ENCODE assay signal across 10 mouse cellular contexts in genomic region chr13:60743381-60744077, GRCm38 (mm10). TPM values are rescaled to one million over a fixed set of nuclear protein-coding genes. Genes with fewer than 3 reads are reported as not detected.
DNase-seq lines count a peak whose midpoint lies in the region; ATAC-seq lines count a peak whose summit lies in the region.
"Had no signal": no experiment of that assay in that cellular context is flagged by ENCODE, and none has a peak within 500 bp of the region (broad histone marks: within the 10 kb centered on the region; RNA-seq: fewer than 3 reads in every experiment).

No protein-coding gene starts in this region.

- H3K36me3 ChIP-seq in heart, embryonic 10.5 days, result peaks cover 19% of the 10 kb centered on the region
- H3K36me3 ChIP-seq in liver, embryonic 13.5 days, result peaks cover 14% of the 10 kb centered on the region

- H3K27me3 ChIP-seq in heart, embryonic 10.5 days (ENCODE audit: insufficient read depth, poor library complexity, severe bottlenecking), result no peaks in the 10 kb centered on the region
- H3K27me3 ChIP-seq in liver, embryonic 13.5 days, result no peaks in the 10 kb centered on the region
- H3K27me3 ChIP-seq: limb, embryonic 13.5 days had no signal

- H3K9me3 ChIP-seq in heart, embryonic 10.5 days, result no peaks in the 10 kb centered on the region
- no peaks in the 10 kb centered on the region for H3K9me3 ChIP-seq in liver, embryonic 13.5 days (replicated peaks)
- H3K9me3 ChIP-seq: limb, embryonic 13.5 days had no signal

- H3K4me1 ChIP-seq in heart, embryonic 10.5 days, result peaks cover 7% of the 10 kb centered on the region; the same call in 1 of the 2 replicates
- H3K4me1 ChIP-seq in liver, embryonic 13.5 days (replicated peaks), result peaks cover 62% of the 10 kb centered on the region
- H3K4me1 ChIP-seq: limb, embryonic 13.5 days had no signal

- ATAC-seq in liver, embryonic 13.5 days (ENCODE audit: low read depth), result peak; percentile 72

- H3K27ac ChIP-seq in heart, embryonic 10.5 days, result peak overlapping the region; percentile 80
- H3K27ac ChIP-seq in liver, embryonic 13.5 days, result peak overlapping the region; percentile 93
- H3K27ac ChIP-seq: limb, embryonic 13.5 days had no signal

- peak overlapping the region; percentile 62 for H3K9ac ChIP-seq in liver, embryonic 13.5 days
- H3K9ac ChIP-seq: limb, embryonic 13.5 days had no signal

- peak overlapping the region; percentile 62 for H3K4me2 ChIP-seq in liver, embryonic 13.5 days
- H3K4me2 ChIP-seq: limb, embryonic 13.5 days had no signal

- no peak overlapping the region for H3K4me3 ChIP-seq in heart, embryonic 10.5 days
- peak overlapping the region; percentile 30 for H3K4me3 ChIP-seq in liver, embryonic 13.5 days (replicated peaks)
- H3K4me3 ChIP-seq: limb, embryonic 13.5 days had no signal

- DNase-seq in heart, adult 11 months, result peak; percentile 95
- no peak for DNase-seq in heart, postnatal 14 days
- DNase-seq in MN1 (ENCODE audit: low spot score), result peak; percentile 74
- peak; percentile 85 for DNase-seq in heart, embryonic 10.5 days (ENCODE audit: low spot score)
- peak; percentile 75 for DNase-seq in liver, embryonic 13.5 days
- no peak for DNase-seq in adrenal gland, postnatal 36 days
- DNase-seq in thymus, postnatal 36 days, result no peak
- DNase-seq in frontal cortex, postnatal 14 days (ENCODE audit: low spot score in 2 of 2), result no peak

- WGBS in heart, embryonic 10.5 days, result 45% methylated on average over 13 of the region's 13 CpGs
- WGBS in liver, embryonic 13.5 days (ENCODE audit: insufficient replicate concordance), result 16% methylated on average over 13 of the region's 13 CpGs

- intact Hi-C loops in heart, postnatal 14 days (cut with DNase I), result loop anchor here (1.0 to 5.0 kb wide), 2 partner anchors 264 to 886 kb away; no protein-coding TSS in a partner anchor

RNA-seq across cellular contexts. Expression of gene BC051665, which starts 42.6 kb away (rescaled TPM):
- total RNA-seq in heart, postnatal 14 days (2021), result not detected
- not detected in 2 replicates for polyA plus RNA-seq in heart, embryonic 10.5 days (2016; fragmentation: Nextera tagmentation; extraction: Ambion mirVana)
- polyA plus RNA-seq in liver, embryonic 13.5 days (2015; fragmentation: Nextera tagmentation; extraction: Ambion mirVana), result not detected in 2 replicates
- not detected for total RNA-seq in adrenal gland, postnatal 36 days (2021)
- total RNA-seq: gastrocnemius, postnatal 14 days had no signal
- polyA plus RNA-seq: limb, embryonic 13.5 days had no signal

RNA-seq across cellular contexts. Expression of gene Ctsll3, which starts 59.1 kb away (rescaled TPM):
- not detected for total RNA-seq in heart, postnatal 14 days (2021)
- not detected in 2 replicates for polyA plus RNA-seq in heart, embryonic 10.5 days (2016; fragmentation: Nextera tagmentation; extraction: Ambion mirVana)
- not detected in 2 replicates for polyA plus RNA-seq in liver, embryonic 13.5 days (2015; fragmentation: Nextera tagmentation; extraction: Ambion mirVana)
- not detected for total RNA-seq in adrenal gland, postnatal 36 days (2021)
- total RNA-seq: gastrocnemius, postnatal 14 days had no signal
- polyA plus RNA-seq: limb, embryonic 13.5 days had no signal

Comparison
In these comparisons a context has a peak if more than half of its experiments do, and no peak if none do; other contexts are left out.
1. DNase-seq: peak in heart, adult 11 months (single experiment), MN1 (single experiment), heart, embryonic 10.5 days (single experiment) and liver, embryonic 13.5 days (single experiment); none in heart, postnatal 14 days (0 of 2), adrenal gland, postnatal 36 days (0 of 2), thymus, postnatal 36 days (0 of 2) and frontal cortex, postnatal 14 days (0 of 2).